Mouse (Mus musculus) testis, adult 2 months (tissue): ENCODE results near the gene Ftcd.

Source experiments
- CTCF ChIP-seq: fragments of 200-500 bp; IDR thresholded peaks from 2 replicates; pipeline ENCODE4 v1.5.1; 2012; ENCODE audit warnings: low read depth, mild to moderate bottlenecking, inconsistent platforms, low read length, moderate library complexity; ENCODE audit not compliant: control insufficient read depth, insufficient read depth, insufficient replicate concordance
- POLR2A ChIP-seq: fragments of 200-500 bp; IDR thresholded peaks from 2 replicates; pipeline ENCODE4 v1.6.1; 2012; ENCODE audit warnings: low read depth, mild to moderate bottlenecking, inconsistent platforms, low read length, moderate library complexity; ENCODE audit not compliant: control insufficient read depth

DNA sequence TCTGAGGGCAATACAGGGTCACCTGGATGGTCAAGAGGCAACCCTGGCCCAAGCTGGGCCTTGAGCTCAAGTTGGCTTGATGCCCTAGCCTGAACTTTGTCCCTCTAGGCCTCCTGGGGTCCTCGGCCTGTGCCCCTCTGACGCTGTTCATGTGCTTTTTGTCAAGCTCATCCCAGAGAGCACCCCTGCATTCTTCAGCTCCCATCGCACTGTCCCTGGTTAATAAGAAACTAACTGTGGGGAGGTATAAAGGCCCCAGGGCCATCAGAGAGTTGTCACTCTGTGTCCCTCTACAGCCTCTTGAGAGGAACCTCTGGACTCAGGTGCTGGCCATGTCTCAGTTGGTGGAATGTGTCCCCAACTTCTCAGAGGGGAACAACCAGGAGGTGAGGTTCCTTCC lies at the start of gene Ftcd:
- no peak for TF ChIP-seq CTCF
- TF ChIP-seq POLR2A: no peak
